Comparison of ENCODE assay signal across 13 mouse cellular contexts in genomic region chr17:48489466-48489865, GRCm38 (mm10).
"Had no signal": no experiment of that assay in that cellular context is flagged by ENCODE, and none has a peak within 500 bp of the region (broad histone marks: within the 10 kb centered on the region; RNA-seq: fewer than 3 reads in every experiment).

No protein-coding gene starts in this region.

- DNase-seq: cerebellum, postnatal 14 days; cerebellum, postnatal 25 days; cerebellum, postnatal 36 days; embryo, embryonic 11 days; forebrain, postnatal 0 days; gastrocnemius, adult 2 months; gastrocnemius, postnatal 10 days; gastrocnemius, postnatal 14 days; gastrocnemius, postnatal 25 days; gastrocnemius, postnatal 36 days; heart, adult 11 months; heart, adult 18-20 months; heart, adult 2 months had no signal
